Mouse (Mus musculus): ENCODE measurements around the gene Adgrf1.

- TF ChIP-seq CTCF (IDR thresholded peaks at IDR 0.05; ENCODE audit: low read depth) = no peak
- TF ChIP-seq EP300 (IDR thresholded peaks at IDR 0.05; ENCODE audit: low read depth) = no peak
Measured at GRCm38 (mm10) chr17:43254261-43254660, 15.9 kb upstream of the Adgrf1 start.
